Mouse (Mus musculus) CD8-positive naive resting alpha-beta T cell, adult 2 months (primary cell): ENCODE measurements around the gene Cfap74.
"Not testable (repeated sequence)": the region's sequence is repeated elsewhere in the genome, so short reads cannot be mapped to it uniquely, and the experiment has no call there.

ENCODE experiments used
- DNase-seq, 2 experiments: peaks; one replicate each; pipeline ENCODE4 v3.0.0; 2022; ENCODE audit warnings: low read depth in 2 of 2, low spot score in 2 of 2

Cfap74 gene

GRCm38 (mm10) chr4:155402489-155402888, 6.5 kb upstream of the Cfap74 start:
- no peak for DNase-seq

- no peak for DNase-seq
Measured at GRCm38 (mm10) chr4:155408695-155409057, 314 bp upstream of the Cfap74 start.

- no peak for DNase-seq
Measured at GRCm38 (mm10) chr4:155412124-155412523, 3.1 kb downstream of the Cfap74 start.

GRCm38 (mm10) chr4:155413641-155414335, 4.8 kb downstream of the Cfap74 start:
- DNase-seq, result no peak

- no peak for DNase-seq
Measured at GRCm38 (mm10) chr4:155414656-155415235, 5.8 kb downstream of the Cfap74 start.

GRCm38 (mm10) chr4:155420137-155420536, 11.1 kb downstream of the Cfap74 start:
- DNase-seq, result no peak

- DNase-seq, result not testable (repeated sequence)
Measured at GRCm38 (mm10) chr4:155421412-155422370, 12.7 kb downstream of the Cfap74 start.

DNA sequence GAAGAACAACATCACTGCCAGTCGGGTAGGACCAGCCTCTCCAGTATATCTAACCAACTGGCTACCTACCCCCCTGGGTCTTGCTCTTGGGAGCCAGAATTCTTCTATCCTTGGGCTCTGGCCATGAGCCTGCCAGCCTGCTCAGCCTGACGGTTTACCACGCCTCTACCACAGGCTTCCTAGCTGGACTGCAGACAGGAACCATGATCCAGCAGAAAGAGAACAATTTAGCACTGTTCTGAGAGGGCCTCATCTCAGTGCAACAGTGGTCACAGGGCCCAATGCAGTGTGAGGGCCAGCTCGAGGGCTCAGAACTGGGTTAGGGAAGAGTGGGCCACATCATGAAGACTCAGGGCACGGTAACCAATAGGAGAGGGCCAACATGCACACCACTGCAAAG, 15.0 kb downstream of the Cfap74 start:
- no peak for DNase-seq

DNA sequence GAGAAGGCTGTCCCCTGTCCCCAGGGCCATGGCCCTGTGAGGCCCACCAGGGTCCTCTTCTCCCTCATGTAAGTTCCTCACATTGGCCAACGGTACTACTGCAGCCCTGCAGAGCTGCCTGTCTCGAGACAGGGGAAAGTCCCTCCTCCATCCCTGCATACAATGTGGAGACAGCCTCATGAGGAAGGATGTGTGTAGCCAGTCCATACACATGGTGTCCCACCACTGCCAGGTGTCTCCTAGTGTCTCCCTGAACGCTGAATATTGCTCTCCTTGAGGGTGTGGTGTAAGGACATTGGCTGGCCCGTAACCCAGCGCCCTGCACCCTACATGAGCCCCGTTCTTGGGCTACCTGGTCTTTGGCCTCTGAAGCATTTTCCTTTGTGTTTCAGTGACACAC, 17.3 kb downstream of the Cfap74 start:
- no peak for DNase-seq

DNA sequence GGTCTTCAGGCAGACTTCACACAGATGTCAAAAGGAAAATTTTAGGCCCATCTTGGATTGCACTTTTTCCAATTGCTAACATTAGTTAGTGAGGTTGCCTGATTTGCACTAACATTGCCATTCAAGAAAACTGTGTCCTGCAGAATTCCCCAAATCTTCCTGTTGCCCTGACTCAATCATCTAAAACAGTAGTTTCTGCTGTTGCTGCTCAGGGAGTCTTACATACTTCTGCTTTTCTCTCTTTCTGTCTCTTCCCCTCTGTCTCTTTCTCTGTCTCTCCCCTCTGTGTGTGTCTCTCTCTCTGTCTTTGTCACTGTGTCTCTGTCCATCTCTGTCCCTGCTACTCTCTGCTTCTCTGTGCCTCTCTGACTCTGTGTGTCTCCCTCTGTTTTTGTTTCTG, 19.5 kb downstream of the Cfap74 start:
- DNase-seq, result no peak

DNA sequence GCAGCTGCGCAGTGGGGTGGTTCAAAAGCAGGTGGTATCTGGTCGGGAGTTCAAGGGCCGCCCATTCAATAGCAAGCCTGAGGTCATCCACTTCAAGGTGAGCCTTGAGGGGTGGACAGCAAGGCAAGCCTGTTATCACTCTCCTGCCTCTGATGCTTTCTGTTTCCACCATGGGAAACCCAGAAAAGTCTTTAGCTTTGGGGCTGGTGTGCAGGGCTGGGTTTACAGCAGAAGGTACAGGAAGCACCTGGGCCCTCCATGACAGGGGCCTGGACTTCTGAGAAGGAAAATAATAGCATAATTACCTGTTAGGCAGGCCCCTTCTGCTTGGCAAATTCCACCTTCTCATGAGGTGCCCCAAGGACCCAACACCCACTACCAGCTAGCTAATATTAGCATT, 20.2 kb downstream of the Cfap74 start:
- no peak for DNase-seq

GRCm38 (mm10) chr4:155432358-155432757, 23.4 kb downstream of the Cfap74 start:
- DNase-seq, result no peak

- no peak for DNase-seq
Measured at GRCm38 (mm10) chr4:155433993-155434392, 25.0 kb downstream of the Cfap74 start.

- DNase-seq, result no peak
Measured at GRCm38 (mm10) chr4:155442808-155443207, 33.8 kb downstream of the Cfap74 start.

DNA sequence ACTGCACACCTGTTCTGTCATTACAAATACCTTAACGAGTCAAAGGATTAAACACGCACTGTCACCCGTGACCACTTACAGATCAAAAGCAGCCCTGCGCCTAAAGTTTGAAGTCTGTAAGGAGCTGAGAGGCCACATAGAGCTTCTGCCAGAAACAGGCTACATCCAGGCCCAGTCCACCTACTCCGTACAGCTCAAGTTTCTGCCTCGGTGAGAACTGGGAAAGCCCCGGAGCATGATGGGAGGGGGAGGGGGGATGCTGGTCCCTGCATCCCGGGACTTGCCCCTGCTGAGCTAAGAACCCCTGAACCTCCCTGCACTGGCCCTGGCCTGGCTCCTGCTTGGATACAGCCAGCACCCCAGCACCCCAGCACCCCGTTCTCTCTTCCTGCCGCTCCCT, 42.6 kb downstream of the Cfap74 start:
- no peak for DNase-seq

DNA sequence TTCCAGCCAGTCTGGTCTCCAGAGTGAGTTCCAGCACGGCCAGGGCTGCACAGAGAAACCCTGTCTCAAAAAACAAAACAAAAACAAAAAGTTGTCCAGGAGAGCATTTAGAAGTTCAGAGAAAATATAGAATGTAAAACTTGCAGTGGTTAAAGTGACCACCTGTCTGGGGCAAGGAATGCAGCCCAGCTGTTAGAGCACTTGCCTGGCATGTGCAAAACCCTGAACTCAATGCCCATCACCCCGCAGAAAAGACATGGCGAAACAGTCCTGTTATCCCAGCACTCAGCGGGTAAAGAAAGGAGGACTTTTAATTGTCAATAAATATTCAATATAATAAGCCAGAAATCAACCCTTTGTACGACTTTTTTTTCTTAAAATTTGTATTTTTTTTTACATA, 49.6 kb downstream of the Cfap74 start:
- no peak for DNase-seq

- DNase-seq, result no peak
Measured at GRCm38 (mm10) chr4:155463050-155463449, 54.1 kb downstream of the Cfap74 start.

GRCm38 (mm10) chr4:155463611-155464010, 54.6 kb downstream of the Cfap74 start:
- DNase-seq, result no peak

- DNase-seq, result no peak
Measured at GRCm38 (mm10) chr4:155464061-155464460, 55.1 kb downstream of the Cfap74 start.

GRCm38 (mm10) chr4:155465607-155466006, 56.6 kb downstream of the Cfap74 start:
- DNase-seq, result no peak

DNA sequence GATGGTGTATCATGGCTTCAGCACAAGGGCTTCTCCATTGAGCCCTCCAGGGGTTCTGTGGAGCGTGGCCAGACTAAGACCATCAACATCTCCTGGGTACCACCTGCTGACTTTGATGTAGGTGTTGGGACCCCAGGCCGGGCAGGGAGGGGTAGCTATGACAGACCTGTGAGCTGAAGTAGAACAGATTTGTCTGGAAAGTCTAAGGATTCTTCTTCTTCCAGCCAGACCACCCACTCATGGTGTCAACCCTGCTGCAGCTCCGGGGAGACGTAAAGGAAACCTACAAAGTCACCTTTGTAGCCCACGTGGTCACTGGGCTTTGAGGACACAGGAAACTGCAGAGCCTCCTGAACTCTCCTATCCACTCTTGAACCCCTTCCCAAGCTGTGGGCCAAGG, 57.1 kb downstream of the Cfap74 start:
- no peak for DNase-seq
